Mouse (Mus musculus) intestine, embryonic 14.5 days (tissue): ENCODE measurements around the gene Hectd1. TPM values are rescaled to one million over a fixed set of nuclear protein-coding genes. Genes with fewer than 3 reads are reported as not detected.

Experiments used
- ATAC-seq: fragments of 200-750 bp; cut with Nextera tagmentation; replicated peaks from 2 replicates; pipeline ENCODE4 v1.8.0; 2017; ENCODE audit warnings: low read depth, moderate number of reproducible peaks, moderate TSS enrichment, moderate library complexity; ENCODE audit not compliant: low FRiP score, low TSS enrichment
- DNase-seq: peaks from one replicate; pipeline ENCODE4 v3.0.0-alpha.2; 2018; ENCODE audit warnings: low spot score
- H3K27ac ChIP-seq: fragments of 300-500 bp; sonication (generic); 2 replicates; pipeline ENCODE4 v1.5.1; 2014; ENCODE audit warnings: low read depth, mild to moderate bottlenecking, control low read depth
- H3K27me3 ChIP-seq: fragments of 300-500 bp; sonication (generic); replicated peaks from 2 replicates; pipeline ENCODE4 v1.6.1; 2014; ENCODE audit warnings: low read length, control low read depth; ENCODE audit not compliant: control insufficient read depth, insufficient read depth
- H3K36me3 ChIP-seq: fragments of 300-500 bp; sonication (generic); 2 replicates; pipeline ENCODE4 v1.6.1; 2014; ENCODE audit warnings: low read length, control low read depth; ENCODE audit not compliant: control insufficient read depth, insufficient read depth
- H3K4me1 ChIP-seq: fragments of 300-500 bp; sonication (generic); replicated peaks from 2 replicates; pipeline ENCODE4 v1.6.1; 2014; ENCODE audit warnings: low read length, control low read depth, mixed read lengths; ENCODE audit not compliant: control insufficient read depth, insufficient read depth
- H3K4me2 ChIP-seq: fragments of 300-500 bp; sonication (generic); 2 replicates; pipeline ENCODE4 v1.6.1; 2014; ENCODE audit warnings: low read length
- H3K4me3 ChIP-seq: fragments of 300-500 bp; sonication (generic); 2 replicates; pipeline ENCODE4 v1.5.1; 2014; ENCODE audit warnings: low read depth, low read length, control low read depth, mixed read lengths
- H3K9ac ChIP-seq: fragments of 300-500 bp; sonication (generic); 2 replicates; pipeline ENCODE4 v1.6.1; 2014; ENCODE audit warnings: mild to moderate bottlenecking, low read length
- H3K9me3 ChIP-seq: fragments of 300-500 bp; sonication (generic); 2 replicates; pipeline ENCODE4 v1.6.1; 2016; ENCODE audit warnings: low read length, control low read depth; ENCODE audit not compliant: control insufficient read depth
- WGBS: fragments of 180-500 bp; shearing (Covaris S2); extraction: QIAGEN DNeasy Blood & Tissue Kit; methylation state at CpG from one replicate; pipeline ENCODE4 v1.1.7; 2014; 5-methylcytosine and 5-hydroxymethylcytosine counted together
- polyA plus RNA-seq: library from polyadenylated mRNA; unstranded; fragments of >200 nt; fragmentation: Nextera tagmentation; extraction: Ambion mirVana; gene quantifications from 2 replicates; pipeline ENCODE4 v1.2.1, GENCODE M21; 2014

Hectd1 gene
- polyA plus RNA-seq, 1 experiment from 2014 or later, result 41.1 TPM

DNA sequence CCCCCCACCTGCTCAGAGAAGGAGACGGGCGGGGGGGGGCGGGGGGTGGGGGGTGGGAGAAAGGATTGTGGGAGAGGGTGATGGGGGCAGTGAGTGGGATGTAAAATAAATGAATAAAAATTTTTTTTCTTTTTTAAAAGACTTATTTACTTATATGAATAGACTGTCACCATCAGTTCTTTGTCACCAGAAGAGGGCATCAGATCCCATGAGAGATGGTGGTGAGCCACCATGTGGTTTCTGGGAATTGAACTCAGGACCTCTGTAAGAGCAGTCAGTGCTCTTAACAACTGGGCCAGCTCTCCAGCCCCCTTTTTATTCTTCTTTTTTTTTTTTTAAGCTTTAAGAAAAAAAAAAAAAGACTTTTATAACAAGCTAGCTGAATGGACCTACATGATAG, 7.1 kb downstream of the Hectd1 start:
- Histone ChIP-seq H3K4me2 (no peak overlapping the region), H3K4me1 (peaks cover 9% of the 10 kb centered on the region; the same call in 1 of the 2 replicates), H3K36me3 (peaks cover 23% of the 10 kb centered on the region), H3K9ac (no peak overlapping the region), H3K27ac (no peak overlapping the region), H3K4me3 (no peak overlapping the region), H3K27me3 (no peaks in the 10 kb centered on the region), H3K9me3 (no peaks in the 10 kb centered on the region)
- DNase-seq, result no peak
- 78% methylated on average over 3 of the region's 3 CpGs for WGBS
- no peak for ATAC-seq

DNA sequence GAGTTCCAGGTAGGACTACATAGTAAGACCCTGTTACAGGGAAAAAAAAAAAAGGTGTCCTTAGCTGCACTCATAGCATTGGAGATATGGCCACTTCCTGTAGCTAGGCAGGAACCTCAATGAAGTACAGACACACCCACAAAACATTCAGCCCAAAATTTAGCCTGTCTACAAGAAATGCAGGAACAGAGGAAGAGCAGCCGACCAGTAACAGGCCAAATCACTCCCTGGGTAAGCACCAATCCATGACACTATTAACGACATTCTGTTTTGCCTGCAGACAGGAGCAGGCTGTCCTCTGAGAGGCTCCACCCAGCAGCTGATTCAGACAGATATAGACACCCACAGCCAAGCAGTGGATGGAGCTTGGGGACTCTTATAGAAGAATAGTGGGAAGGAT, 8.1 kb downstream of the Hectd1 start:
- WGBS, result 35% methylated on average over 2 of the region's 2 CpGs
- H3K9me3 ChIP-seq, result no peaks in the 10 kb centered on the region
- H3K4me3 ChIP-seq, result no peak overlapping the region
- no peak overlapping the region for H3K4me2 ChIP-seq
- no peak overlapping the region for H3K27ac ChIP-seq
- no peaks in the 10 kb centered on the region for H3K27me3 ChIP-seq
- no peak overlapping the region for H3K9ac ChIP-seq
- peaks cover 19% of the 10 kb centered on the region for H3K36me3 ChIP-seq
- ATAC-seq (no peak), DNase-seq (no peak)
- 0 out of 2 replicates have a peak, but pooled peaks cover 6% of the 10 kb centered on the region for H3K4me1 ChIP-seq

DNA sequence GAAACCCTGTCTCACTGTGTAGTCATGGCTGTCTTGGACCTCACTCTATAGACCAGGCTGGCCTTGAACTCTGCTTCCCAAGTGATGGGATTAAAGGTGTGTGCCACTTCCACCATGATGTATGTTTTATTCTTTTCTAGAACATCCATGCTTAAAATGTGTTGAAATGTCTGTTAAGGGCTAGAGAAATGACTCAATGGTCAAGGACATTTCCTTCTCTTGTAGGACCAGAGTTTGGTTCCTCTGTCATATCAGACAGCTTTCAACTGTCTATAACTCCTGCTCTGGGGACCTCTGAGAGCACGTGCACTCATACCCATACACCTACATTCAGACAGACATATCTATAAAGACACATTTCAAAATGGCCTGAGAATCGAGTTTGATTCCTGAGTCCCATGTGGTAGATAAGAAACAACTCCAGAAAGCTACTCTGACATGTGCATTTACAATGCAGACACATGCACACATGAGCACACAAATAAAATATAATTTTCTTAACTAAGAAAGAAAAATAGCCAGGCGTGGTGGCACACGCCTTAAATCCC, 9.3 kb downstream of the Hectd1 start:
- H3K27me3 ChIP-seq, result no peaks in the 10 kb centered on the region
- no peak overlapping the region for H3K4me2 ChIP-seq
- no peak overlapping the region for H3K4me3 ChIP-seq
- WGBS, result 91% methylated on average over 4 of the region's 4 CpGs
- H3K27ac ChIP-seq, result no peak overlapping the region
- DNase-seq (no peak), ATAC-seq (no peak)
- H3K4me1 ChIP-seq, result 0 out of 2 replicates have a peak, but pooled peaks cover 6% of the 10 kb centered on the region
- H3K36me3 ChIP-seq, result peaks cover 11% of the 10 kb centered on the region
- no peak overlapping the region for H3K9ac ChIP-seq
- H3K9me3 ChIP-seq, result no peaks in the 10 kb centered on the region

DNA sequence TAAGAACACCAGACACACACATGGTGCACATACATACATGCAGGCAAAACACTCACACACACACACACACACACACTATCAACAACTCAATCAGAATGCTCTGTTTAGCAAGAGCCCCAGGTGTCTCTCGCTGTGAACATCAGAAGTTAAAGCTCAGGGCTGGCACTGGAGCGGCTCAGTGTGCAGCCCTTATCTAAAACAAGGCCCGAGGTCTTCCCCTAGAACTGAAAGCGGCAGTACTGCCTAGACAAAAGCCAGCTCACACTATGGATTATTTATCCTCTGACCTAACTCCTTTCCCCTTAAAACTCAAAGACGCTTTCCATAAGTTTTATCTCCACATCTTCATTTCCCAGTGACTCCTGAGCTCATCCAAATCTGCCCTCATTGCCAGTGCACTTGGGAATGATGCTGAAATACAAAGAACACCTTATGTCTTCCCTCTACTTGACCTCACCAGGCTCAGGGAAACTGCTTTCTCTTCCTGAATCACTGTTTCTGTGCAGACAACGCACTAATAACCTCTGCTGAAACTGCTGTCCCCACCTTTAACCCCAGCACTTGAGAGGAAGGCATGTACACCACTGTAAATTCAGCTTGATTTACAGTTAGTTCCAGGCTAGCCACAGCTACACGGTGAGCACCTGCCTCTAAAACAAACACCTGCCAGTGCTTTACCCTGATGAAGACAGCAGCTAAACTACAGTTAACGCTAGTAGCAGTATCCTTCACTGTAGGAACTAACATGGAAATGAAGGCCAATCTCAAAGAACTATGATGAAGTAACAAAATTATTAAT, 11.3 kb downstream of the Hectd1 start:
- WGBS, result 42% methylated on average over 8 of the region's 8 CpGs
- Histone ChIP-seq H3K27ac (no peak overlapping the region), H3K4me2 (no peak overlapping the region), H3K9ac (no peak overlapping the region), H3K4me3 (no peak overlapping the region), H3K9me3 (no peaks in the 10 kb centered on the region), H3K4me1 (0 out of 2 replicates have a peak, but pooled peaks cover 6% of the 10 kb centered on the region), H3K36me3 (0 out of 2 replicates have a peak, but pooled peaks cover 3% of the 10 kb centered on the region), H3K27me3 (no peaks in the 10 kb centered on the region)
- DNase-seq (no peak), ATAC-seq (no peak)

DNA sequence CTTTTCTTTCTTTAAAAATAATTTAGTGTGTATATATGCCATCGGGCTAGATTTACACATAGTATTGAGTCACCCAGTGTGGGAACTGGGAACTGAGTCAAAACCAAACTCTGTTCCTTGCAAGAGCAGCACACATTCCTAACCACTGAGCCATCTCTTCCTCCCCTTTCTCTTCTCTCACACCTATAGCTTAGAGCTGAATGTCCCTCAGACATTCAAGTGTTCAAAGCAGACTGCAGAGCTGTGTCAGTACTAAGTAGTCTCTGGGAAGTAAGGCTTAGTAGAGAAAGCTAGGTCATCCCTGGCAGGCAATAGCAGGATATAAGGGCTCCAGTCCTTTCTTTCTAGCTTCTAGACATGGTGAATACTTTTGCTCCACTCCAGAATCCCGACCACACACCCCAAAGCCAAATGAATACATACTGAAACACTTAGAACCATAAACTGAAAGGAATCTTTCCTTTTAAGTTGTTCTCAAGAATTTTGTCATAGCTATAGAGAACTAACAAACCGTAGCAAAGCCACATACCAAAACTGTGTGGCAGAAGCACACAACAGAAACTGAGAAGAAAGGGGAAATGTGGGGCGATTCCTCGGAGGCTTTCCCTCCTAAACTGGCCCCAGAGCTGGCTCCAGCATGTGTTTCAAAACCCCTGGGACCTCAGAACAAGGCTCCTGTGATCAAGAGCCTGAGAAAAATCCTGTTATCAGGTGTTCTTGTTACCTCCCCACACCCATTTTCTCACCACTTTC, 17.8 kb downstream of the Hectd1 start:
- 87% methylated on average over 5 of the region's 5 CpGs for WGBS
- H3K27me3 ChIP-seq, result no peaks in the 10 kb centered on the region
- no peak overlapping the region for H3K4me3 ChIP-seq
- ATAC-seq (no peak), DNase-seq (no peak)
- H3K4me2 ChIP-seq, result no peak overlapping the region
- no peak overlapping the region for H3K9ac ChIP-seq
- no peaks in the 10 kb centered on the region for H3K4me1 ChIP-seq
- no peaks in the 10 kb centered on the region for H3K9me3 ChIP-seq
- H3K27ac ChIP-seq, result no peak overlapping the region
- no peaks in the 10 kb centered on the region for H3K36me3 ChIP-seq

DNA sequence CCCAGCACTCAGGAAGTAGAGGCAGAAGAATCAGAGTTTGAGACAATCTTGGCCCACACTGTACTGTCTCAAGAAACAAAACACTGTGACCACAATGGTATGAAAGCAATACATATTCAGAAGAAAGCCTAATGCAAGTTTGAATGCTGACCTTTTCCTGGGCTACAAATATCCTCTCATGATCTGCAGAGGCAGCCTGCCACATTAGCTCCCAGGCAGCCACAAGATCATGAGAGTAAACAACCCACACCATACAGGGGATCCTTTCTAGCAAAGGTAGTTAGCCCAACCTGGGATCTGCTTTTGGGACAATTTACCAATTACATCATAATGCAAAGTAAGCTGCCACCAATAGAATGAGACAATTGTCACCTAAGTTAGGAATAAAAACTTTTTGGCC, 18.8 kb downstream of the Hectd1 start:
- ATAC-seq (no peak), DNase-seq (no peak)
- H3K4me3 ChIP-seq, result no peak overlapping the region
- no peaks in the 10 kb centered on the region for H3K4me1 ChIP-seq
- H3K27ac ChIP-seq, result no peak overlapping the region
- H3K36me3 ChIP-seq, result peaks cover 9% of the 10 kb centered on the region; the same call in 1 of the 2 replicates
- no peaks in the 10 kb centered on the region for H3K9me3 ChIP-seq
- no peak overlapping the region for H3K4me2 ChIP-seq
- no peak overlapping the region for H3K9ac ChIP-seq
- no peaks in the 10 kb centered on the region for H3K27me3 ChIP-seq

DNA sequence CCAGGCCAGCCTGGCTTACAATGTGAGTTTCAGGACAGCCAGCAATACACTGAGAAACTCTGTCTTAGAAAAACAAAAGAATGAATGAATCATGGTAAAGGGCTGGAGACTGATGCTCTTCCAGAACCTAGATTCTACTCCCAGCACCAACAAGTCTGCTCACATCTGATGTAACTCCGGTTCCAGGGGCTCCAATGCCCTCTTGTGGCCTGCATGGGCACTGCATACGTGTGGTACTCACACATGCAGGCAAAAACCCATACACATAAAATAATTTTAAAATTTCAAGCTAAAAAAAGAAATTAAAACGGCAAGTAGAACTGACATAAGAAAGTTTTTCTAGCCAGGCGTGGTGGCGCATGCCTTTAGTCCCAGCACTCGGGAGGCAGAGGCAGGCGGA, 44.5 kb downstream of the Hectd1 start:
- Histone ChIP-seq H3K9ac (no peak overlapping the region), H3K4me3 (no peak overlapping the region), H3K4me1 (no peaks in the 10 kb centered on the region), H3K27me3 (no peaks in the 10 kb centered on the region), H3K9me3 (no peaks in the 10 kb centered on the region), H3K4me2 (no peak overlapping the region), H3K27ac (no peak overlapping the region), H3K36me3 (peaks cover 95% of the 10 kb centered on the region)
- 94% methylated on average over 7 of the region's 7 CpGs for WGBS
- peak; percentile 56 for DNase-seq
- ATAC-seq, result no peak

DNA sequence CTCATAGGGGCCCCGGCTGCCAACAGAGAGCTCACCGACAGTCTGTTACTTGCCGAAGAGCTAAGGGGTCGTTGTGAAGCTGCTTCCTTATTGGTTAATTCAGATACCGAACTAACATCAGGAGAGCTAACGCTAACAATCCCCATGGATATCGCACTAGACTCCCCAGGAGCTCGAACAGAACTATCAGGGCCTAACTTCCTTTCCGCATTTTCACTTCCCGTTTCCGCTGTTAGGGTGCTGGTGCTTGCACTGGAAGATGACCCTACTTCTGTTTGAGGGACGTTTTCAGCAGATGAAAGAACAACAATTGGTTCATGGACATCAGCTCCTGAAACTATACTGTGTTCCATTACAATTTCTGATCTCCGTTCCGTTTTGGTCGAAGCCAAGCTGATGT, 60.6 kb downstream of the Hectd1 start:
- no peak for DNase-seq
- no peaks in the 10 kb centered on the region for H3K4me1 ChIP-seq
- H3K27ac ChIP-seq, result no peak overlapping the region
- ATAC-seq, result no peak
- no peak overlapping the region for H3K4me2 ChIP-seq
- no peak overlapping the region for H3K4me3 ChIP-seq
- H3K27me3 ChIP-seq, result no peaks in the 10 kb centered on the region
- 94% methylated on average over 15 of the region's 15 CpGs for WGBS
- H3K9me3 ChIP-seq, result no peaks in the 10 kb centered on the region
- H3K36me3 ChIP-seq, result peaks cover 83% of the 10 kb centered on the region
- H3K9ac ChIP-seq, result no peak overlapping the region
